Mouse (Mus musculus) urinary bladder, postnatal 25 days (tissue): Measurements from ENCODE around the gene Plxdc2.

Experiments
- DNase-seq: peaks from one replicate; pipeline ENCODE4 v3.0.0; 2022; ENCODE audit warnings: low spot score

Plxdc2 gene

GRCm38 (mm10) chr2:16356106-16356818, at the start of gene Plxdc2:
TSS of gene Plxdc2 (plus strand) at chr2:16356304.
- DNase-seq = peak; percentile 62

- DNase-seq = no peak
Observed at GRCm38 (mm10) chr2:16310387-16310786, 45.7 kb upstream of the Plxdc2 start.

GRCm38 (mm10) chr2:16312400-16313070, 43.6 kb upstream of the Plxdc2 start:
- peak; percentile 11 for DNase-seq

- DNase-seq = no peak
Observed at GRCm38 (mm10) chr2:16335194-16335781, 20.8 kb upstream of the Plxdc2 start.

GRCm38 (mm10) chr2:16344564-16344963, 11.5 kb upstream of the Plxdc2 start:
- no peak for DNase-seq

GRCm38 (mm10) chr2:16351106-16351505, 5.0 kb upstream of the Plxdc2 start:
- no peak for DNase-seq

- DNase-seq = peak; percentile 20
Observed at GRCm38 (mm10) chr2:16355611-16356105, 446 bp upstream of the Plxdc2 start.

GRCm38 (mm10) chr2:16356921-16357837, 1.1 kb downstream of the Plxdc2 start:
- peak; percentile 28 for DNase-seq

- DNase-seq = no peak
Observed at GRCm38 (mm10) chr2:16357946-16358345, 1.8 kb downstream of the Plxdc2 start.

- no peak for DNase-seq
Observed at GRCm38 (mm10) chr2:16359341-16359928, 3.3 kb downstream of the Plxdc2 start.

- DNase-seq = no peak
Observed at GRCm38 (mm10) chr2:16364749-16365148, 8.6 kb downstream of the Plxdc2 start.

GRCm38 (mm10) chr2:16365830-16366401, 9.8 kb downstream of the Plxdc2 start:
- no peak for DNase-seq

GRCm38 (mm10) chr2:16370419-16370818, 14.3 kb downstream of the Plxdc2 start:
- DNase-seq = no peak

GRCm38 (mm10) chr2:16374288-16374687, 18.2 kb downstream of the Plxdc2 start:
- no peak for DNase-seq

GRCm38 (mm10) chr2:16386206-16386605, 30.1 kb downstream of the Plxdc2 start:
- no peak for DNase-seq

- DNase-seq = no peak
Observed at GRCm38 (mm10) chr2:16386692-16387091, 30.6 kb downstream of the Plxdc2 start.

GRCm38 (mm10) chr2:16387787-16388186, 31.7 kb downstream of the Plxdc2 start:
- DNase-seq = no peak

GRCm38 (mm10) chr2:16397501-16397900, 41.4 kb downstream of the Plxdc2 start:
- DNase-seq = no peak

GRCm38 (mm10) chr2:16398006-16398405, 41.9 kb downstream of the Plxdc2 start:
- DNase-seq = no peak

GRCm38 (mm10) chr2:16398896-16399295, 42.8 kb downstream of the Plxdc2 start:
- DNase-seq = no peak

GRCm38 (mm10) chr2:16406508-16406907, 50.4 kb downstream of the Plxdc2 start:
- no peak for DNase-seq
